Mouse (Mus musculus) hindbrain, embryonic 14.5 days (tissue): ENCODE results near the gene Zscan18. TPM values are rescaled to one million over a fixed set of nuclear protein-coding genes. Genes with fewer than 3 reads are reported as not detected.

ENCODE experiments used
- ATAC-seq: fragments of 200-750 bp; cut with Nextera tagmentation; 2 replicates; pipeline ENCODE4 v1.8.0; 2017; ENCODE audit warnings: moderate number of reproducible peaks, mild to moderate bottlenecking, moderate TSS enrichment, moderate library complexity; ENCODE audit not compliant: low FRiP score
- DNase-seq: peaks from one replicate; pipeline ENCODE4 v3.0.0-alpha.2; 2015; ENCODE audit warnings: low spot score
- H3K27ac ChIP-seq: fragments of 300-500 bp; sonication (generic); 2 replicates; pipeline ENCODE4 v1.5.1; 2014; ENCODE audit warnings: mild to moderate bottlenecking, moderate library complexity
- H3K27me3 ChIP-seq: fragments of 300-500 bp; sonication (generic); 2 replicates; pipeline ENCODE4 v1.6.1; 2014; ENCODE audit warnings: mild to moderate bottlenecking, low read length, mixed read lengths; ENCODE audit not compliant: control insufficient read depth, insufficient read depth
- H3K36me3 ChIP-seq: fragments of 300-500 bp; sonication (generic); replicated peaks from 2 replicates; pipeline ENCODE4 v1.6.1; 2014; ENCODE audit not compliant: control insufficient read depth, insufficient read depth
- H3K4me1 ChIP-seq: fragments of 300-500 bp; sonication (generic); replicated peaks from 2 replicates; pipeline ENCODE4 v1.6.1; 2014; ENCODE audit warnings: antibody characterized with exemption, low read length, mixed read lengths; ENCODE audit not compliant: control insufficient read depth, insufficient read depth
- H3K4me2 ChIP-seq: fragments of 300-500 bp; sonication (generic); replicated peaks from 2 replicates; pipeline ENCODE4 v1.6.1; 2014; ENCODE audit warnings: mild to moderate bottlenecking, moderate library complexity
- H3K4me3 ChIP-seq: fragments of 300-500 bp; sonication (generic); replicated peaks from 2 replicates; pipeline ENCODE4 v1.5.1; 2014; ENCODE audit warnings: mild to moderate bottlenecking, low read length
- H3K9ac ChIP-seq: fragments of 300-500 bp; sonication (generic); 2 replicates; pipeline ENCODE4 v1.6.1; 2014
- H3K9me3 ChIP-seq: fragments of 300-500 bp; sonication (generic); 2 replicates; pipeline ENCODE4 v1.6.1; 2016; ENCODE audit warnings: low read length; ENCODE audit not compliant: control insufficient read depth
- WGBS: fragments of 180-500 bp; shearing (Covaris S2); extraction: QIAGEN DNeasy Blood & Tissue Kit; methylation state at CpG from one replicate; pipeline ENCODE4 v1.1.7; 2014; 5-methylcytosine and 5-hydroxymethylcytosine counted together
- polyA plus RNA-seq: library from polyadenylated mRNA; unstranded; fragments of >200 nt; fragmentation: Nextera tagmentation; extraction: Ambion mirVana; gene quantifications from 2 replicates; pipeline ENCODE4 v1.2.1, GENCODE M21; 2014

Gene Zscan18
- polyA plus RNA-seq = 27.7 and 31.0 TPM in 2 replicates

GRCm38 (mm10) chr7:12802866-12803726, at the start of gene Zscan18:
Gene Zscan18 (minus strand): TSS chr7:12803635.
- no peaks in the 10 kb centered on the region for H3K27me3 ChIP-seq
- peak within 1 kb of the TSS; percentile 45 for H3K4me3 ChIP-seq
- WGBS = 5% methylated on average over 31 of the region's 31 CpGs
- peak within 1 kb of the TSS; percentile 88 for H3K9ac ChIP-seq
- H3K27ac ChIP-seq = peak within 1 kb of the TSS; percentile 95
- ATAC-seq (peak; percentile 99), DNase-seq (peak; percentile 89)
- H3K9me3 ChIP-seq = peaks cover 10% of the 10 kb centered on the region; the same call in 1 of the 2 replicates
- peak within 1 kb of the TSS; percentile 87 for H3K4me2 ChIP-seq
- H3K4me1 ChIP-seq = peaks cover 5% of the 10 kb centered on the region; the same call in 1 of the 2 replicates
- peaks cover 20% of the 10 kb centered on the region for H3K36me3 ChIP-seq

- H3K27ac ChIP-seq = no peak overlapping the region
- no peak overlapping the region for H3K9ac ChIP-seq
- peak overlapping the region; percentile 62 for H3K4me2 ChIP-seq
- H3K4me1 ChIP-seq = no peaks in the 10 kb centered on the region
- peaks cover 46% of the 10 kb centered on the region for H3K36me3 ChIP-seq
- no peak for ATAC-seq
- H3K9me3 ChIP-seq = peaks cover 51% of the 10 kb centered on the region
- WGBS = 96% methylated on average over 4 of the region's 4 CpGs
- H3K27me3 ChIP-seq = no peaks in the 10 kb centered on the region
- H3K4me3 ChIP-seq = peak overlapping the region; percentile 49
- no peak for DNase-seq
Observed at GRCm38 (mm10) chr7:12835779-12836178, 32.3 kb upstream of the Zscan18 start.

GRCm38 (mm10) chr7:12835193-12835671, 31.8 kb upstream of the Zscan18 start:
- WGBS = 47% methylated on average over 13 of the region's 13 CpGs
- DNase-seq = peak; percentile 37

GRCm38 (mm10) chr7:12834162-12835120, 31.0 kb upstream of the Zscan18 start, which contains the start of gene Zfp110:
Gene Zfp110 (plus strand): TSS chr7:12834761.
- peak within 1 kb of the TSS; percentile 62 for H3K4me2 ChIP-seq
- 5% methylated on average over 47 of the region's 47 CpGs for WGBS
- H3K27me3 ChIP-seq = no peaks in the 10 kb centered on the region
- DNase-seq (peak; percentile 88), ATAC-seq (peak; percentile 96)
- peaks cover 45% of the 10 kb centered on the region for H3K9me3 ChIP-seq
- H3K4me3 ChIP-seq = peak within 1 kb of the TSS; percentile 49
- H3K4me1 ChIP-seq = no peaks in the 10 kb centered on the region
- H3K9ac ChIP-seq = peak within 1 kb of the TSS; percentile 57
- H3K27ac ChIP-seq = peak within 1 kb of the TSS; percentile 1; the same call in 1 of the 2 replicates
- H3K36me3 ChIP-seq = peaks cover 35% of the 10 kb centered on the region

More at GRCm38 (mm10) chr7:12835193-12835671, 31.8 kb upstream of the Zscan18 start:
- peak overlapping the region; percentile 62 for H3K4me2 ChIP-seq
- ATAC-seq = peak; percentile 56
- peak overlapping the region; percentile 49 for H3K4me3 ChIP-seq
- H3K27ac ChIP-seq = peak overlapping the region; percentile 1; the same call in 1 of the 2 replicates
- H3K9ac ChIP-seq = peak overlapping the region; percentile 57
- no peaks in the 10 kb centered on the region for H3K4me1 ChIP-seq
- H3K27me3 ChIP-seq = no peaks in the 10 kb centered on the region
- peaks cover 48% of the 10 kb centered on the region for H3K9me3 ChIP-seq
- H3K36me3 ChIP-seq = peaks cover 41% of the 10 kb centered on the region

GRCm38 (mm10) chr7:12818521-12819295, 15.3 kb upstream of the Zscan18 start, which contains the start of gene Zfp329:
Gene Zfp329 (minus strand): TSS chr7:12818858.
- H3K4me2 ChIP-seq = peak within 1 kb of the TSS; percentile 68
- peak within 1 kb of the TSS; percentile 93 for H3K27ac ChIP-seq
- peak; percentile 95 for DNase-seq
- H3K9me3 ChIP-seq = peaks cover 43% of the 10 kb centered on the region
- peak within 1 kb of the TSS; percentile 73 for H3K4me3 ChIP-seq
- H3K4me1 ChIP-seq = peaks cover 8% of the 10 kb centered on the region
- under 1% methylated on average over 39 of the region's 40 CpGs for WGBS
- H3K36me3 ChIP-seq = peaks cover 12% of the 10 kb centered on the region
- peak; percentile 98 for ATAC-seq
- peak within 1 kb of the TSS; percentile 93 for H3K9ac ChIP-seq
- no peaks in the 10 kb centered on the region for H3K27me3 ChIP-seq

- 98% methylated on average over 8 of the region's 8 CpGs for WGBS
- Histone ChIP-seq H3K27me3 (no peaks in the 10 kb centered on the region), H3K36me3 (peaks cover 21% of the 10 kb centered on the region), H3K27ac (no peak overlapping the region), H3K4me2 (no peak overlapping the region), H3K4me1 (peaks cover 8% of the 10 kb centered on the region), H3K4me3 (no peak overlapping the region), H3K9me3 (peaks cover 57% of the 10 kb centered on the region), H3K9ac (no peak overlapping the region)
- DNase-seq (no peak), ATAC-seq (no peak)
Observed at GRCm38 (mm10) chr7:12815566-12815965, 12.1 kb upstream of the Zscan18 start.

- Histone ChIP-seq H3K27me3 (no peaks in the 10 kb centered on the region), H3K4me2 (peak overlapping the region; percentile 87), H3K36me3 (peaks cover 26% of the 10 kb centered on the region), H3K27ac (peak overlapping the region; percentile 95), H3K4me1 (peaks cover 5% of the 10 kb centered on the region; the same call in 1 of the 2 replicates), H3K9ac (peak overlapping the region; percentile 88), H3K9me3 (peaks cover 16% of the 10 kb centered on the region), H3K4me3 (peak overlapping the region; percentile 45)
- no peak; the same call in none of the 2 replicates for ATAC-seq
- DNase-seq = peak; percentile 49
- WGBS = under 1% methylated on average over 16 of the region's 16 CpGs
Observed at GRCm38 (mm10) chr7:12803727-12804071, 264 bp upstream of the Zscan18 start.

GRCm38 (mm10) chr7:12799554-12799953, 3.9 kb downstream of the Zscan18 start:
- ATAC-seq (no peak), DNase-seq (no peak)
- no peak overlapping the region for H3K4me2 ChIP-seq
- H3K4me1 ChIP-seq = peaks cover 5% of the 10 kb centered on the region; the same call in 1 of the 2 replicates
- 94% methylated on average over 1 of the region's 1 CpGs for WGBS
- no peaks in the 10 kb centered on the region for H3K27me3 ChIP-seq
- no peak overlapping the region for H3K9ac ChIP-seq
- peaks cover 14% of the 10 kb centered on the region for H3K9me3 ChIP-seq
- no peaks in the 10 kb centered on the region for H3K36me3 ChIP-seq
- H3K27ac ChIP-seq = no peak overlapping the region
- H3K4me3 ChIP-seq = no peak overlapping the region
